Mouse (Mus musculus): ENCODE data around the gene Lhpp. TPM values are rescaled to one million over a fixed set of nuclear protein-coding genes. Genes with fewer than 3 reads are reported as not detected.

The Lhpp gene
- polyA plus RNA-seq, 1 experiment from 2014 or later, result 12.7 TPM

DNA sequence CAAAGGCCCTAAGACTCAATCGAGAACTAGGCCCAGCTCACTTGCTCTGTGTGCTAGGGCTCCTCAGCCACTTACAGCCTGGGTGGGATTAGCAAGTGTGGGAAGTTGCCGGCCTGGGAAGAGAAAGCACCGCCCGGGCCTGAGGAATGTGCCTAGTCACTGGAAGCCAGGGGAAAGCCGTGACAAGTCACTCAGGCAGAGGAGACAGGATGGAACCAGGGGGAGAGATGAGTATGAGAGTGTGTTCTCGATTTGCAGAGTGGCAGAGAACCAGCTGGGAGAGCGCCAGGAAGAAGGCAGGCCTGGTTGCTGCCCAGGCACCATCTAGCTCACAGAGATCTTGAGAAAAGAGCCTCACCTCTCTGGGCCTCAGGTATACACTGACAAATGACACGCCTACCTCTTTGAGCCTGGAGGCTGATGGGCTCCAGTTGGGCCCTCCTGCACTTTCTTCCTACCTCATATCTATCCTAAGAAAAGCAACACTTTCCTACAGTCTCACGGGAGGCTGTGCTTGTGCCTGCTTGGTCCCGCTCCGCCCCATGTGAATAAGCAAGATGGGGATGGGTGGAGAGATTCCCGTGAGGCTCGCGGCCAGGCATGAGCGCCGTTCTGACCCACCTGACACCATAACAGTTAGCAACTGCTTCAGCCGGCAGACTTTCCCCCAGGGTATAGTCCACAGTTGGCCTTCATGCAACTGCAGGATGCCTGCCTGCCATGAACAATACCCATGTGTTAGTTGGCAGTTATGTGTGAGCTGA is 125.8 kb downstream of the Lhpp start:
- peak overlapping the region; percentile 57; the same call in 1 of the 2 replicates for H3K9ac ChIP-seq (ENCODE audit: low read length)
- peak; percentile 45; the same call in 1 of the 2 replicates for ATAC-seq (ENCODE audit: insufficient read depth, low FRiP score)

GRCm38 (mm10) chr7:132738844-132739243 is 128.4 kb downstream of the Lhpp start:
- no peak overlapping the region for H3K4me2 ChIP-seq (ENCODE audit: low read depth, low read length)
- WGBS, result 87% methylated on average over 6 of the region's 6 CpGs
- no peak overlapping the region for H3K9ac ChIP-seq (ENCODE audit: low read length)
- H3K9me3 ChIP-seq (replicated peaks; ENCODE audit: control insufficient read depth, low read length), result no peaks in the 10 kb centered on the region
- ATAC-seq (ENCODE audit: insufficient read depth, low FRiP score), result no peak
- H3K36me3 ChIP-seq (ENCODE audit: control insufficient read depth, insufficient read depth, low read length), result 0 out of 2 replicates have a peak, but pooled peaks cover 3% of the 10 kb centered on the region
- H3K27ac ChIP-seq (ENCODE audit: low read length), result no peak overlapping the region
- H3K4me1 ChIP-seq (ENCODE audit: control insufficient read depth, insufficient read depth, low read length), result peaks cover 17% of the 10 kb centered on the region
- no peak overlapping the region for H3K4me3 ChIP-seq (replicated peaks; ENCODE audit: low read length)
- H3K27me3 ChIP-seq (ENCODE audit: control insufficient read depth, insufficient read depth, low read length), result no peaks in the 10 kb centered on the region

More for the DNA sequence above, 125.8 kb downstream of the Lhpp start:
- Histone ChIP-seq H3K4me3 (replicated peaks; ENCODE audit: low read length) (no peak overlapping the region), H3K27me3 (ENCODE audit: control insufficient read depth, insufficient read depth, low read length) (no peaks in the 10 kb centered on the region), H3K36me3 (ENCODE audit: control insufficient read depth, insufficient read depth, low read length) (0 out of 2 replicates have a peak, but pooled peaks cover 3% of the 10 kb centered on the region), H3K4me1 (ENCODE audit: control insufficient read depth, insufficient read depth, low read length) (peaks cover 17% of the 10 kb centered on the region), H3K9me3 (replicated peaks; ENCODE audit: control insufficient read depth, low read length) (no peaks in the 10 kb centered on the region), H3K27ac (ENCODE audit: low read length) (peak overlapping the region; percentile 73), H3K4me2 (ENCODE audit: low read depth, low read length) (no peak overlapping the region)
- 56% methylated on average over 17 of the region's 17 CpGs for WGBS

GRCm38 (mm10) chr7:132739829-132740228 is 129.4 kb downstream of the Lhpp start:
- Histone ChIP-seq H3K9ac (ENCODE audit: low read length) (no peak overlapping the region), H3K4me1 (ENCODE audit: control insufficient read depth, insufficient read depth, low read length) (peaks cover 17% of the 10 kb centered on the region), H3K27me3 (ENCODE audit: control insufficient read depth, insufficient read depth, low read length) (no peaks in the 10 kb centered on the region), H3K36me3 (ENCODE audit: control insufficient read depth, insufficient read depth, low read length) (0 out of 2 replicates have a peak, but pooled peaks cover 3% of the 10 kb centered on the region), H3K27ac (ENCODE audit: low read length) (no peak overlapping the region), H3K4me2 (ENCODE audit: low read depth, low read length) (no peak overlapping the region), H3K9me3 (replicated peaks; ENCODE audit: control insufficient read depth, low read length) (no peaks in the 10 kb centered on the region), H3K4me3 (replicated peaks; ENCODE audit: low read length) (no peak overlapping the region)
- no peak for ATAC-seq (ENCODE audit: insufficient read depth, low FRiP score)
- WGBS, result 65% methylated on average over 6 of the region's 6 CpGs

- 0 out of 2 replicates have a peak, but pooled peaks cover 3% of the 10 kb centered on the region for H3K36me3 ChIP-seq (ENCODE audit: control insufficient read depth, insufficient read depth, low read length)
- 91% methylated on average over 5 of the region's 5 CpGs for WGBS
- no peak overlapping the region for H3K4me3 ChIP-seq (replicated peaks; ENCODE audit: low read length)
- H3K27me3 ChIP-seq (ENCODE audit: control insufficient read depth, insufficient read depth, low read length), result no peaks in the 10 kb centered on the region
- H3K4me1 ChIP-seq (ENCODE audit: control insufficient read depth, insufficient read depth, low read length), result no peaks in the 10 kb centered on the region
- no peak overlapping the region for H3K9ac ChIP-seq (ENCODE audit: low read length)
- H3K27ac ChIP-seq (ENCODE audit: low read length), result no peak overlapping the region
- no peaks in the 10 kb centered on the region for H3K9me3 ChIP-seq (replicated peaks; ENCODE audit: control insufficient read depth, low read length)
- no peak for ATAC-seq (ENCODE audit: insufficient read depth, low FRiP score)
- H3K4me2 ChIP-seq (ENCODE audit: low read depth, low read length), result no peak overlapping the region
Observed at GRCm38 (mm10) chr7:132742912-132743311, 132.5 kb downstream of the Lhpp start.

GRCm38 (mm10) chr7:132747096-132747495 is 136.7 kb downstream of the Lhpp start:
- Histone ChIP-seq H3K27ac (ENCODE audit: low read length) (no peak overlapping the region), H3K9ac (ENCODE audit: low read length) (no peak overlapping the region), H3K9me3 (replicated peaks; ENCODE audit: control insufficient read depth, low read length) (no peaks in the 10 kb centered on the region), H3K4me1 (ENCODE audit: control insufficient read depth, insufficient read depth, low read length) (peaks cover 5% of the 10 kb centered on the region), H3K36me3 (ENCODE audit: control insufficient read depth, insufficient read depth, low read length) (no peaks in the 10 kb centered on the region), H3K4me3 (replicated peaks; ENCODE audit: low read length) (no peak overlapping the region), H3K4me2 (ENCODE audit: low read depth, low read length) (no peak overlapping the region), H3K27me3 (ENCODE audit: control insufficient read depth, insufficient read depth, low read length) (no peaks in the 10 kb centered on the region)
- 65% methylated on average over 6 of the region's 6 CpGs for WGBS
- ATAC-seq (ENCODE audit: insufficient read depth, low FRiP score), result no peak

- Histone ChIP-seq H3K27ac (ENCODE audit: low read length) (peak overlapping the region; percentile 21; the same call in 1 of the 2 replicates), H3K4me3 (replicated peaks; ENCODE audit: low read length) (no peak overlapping the region), H3K9me3 (replicated peaks; ENCODE audit: control insufficient read depth, low read length) (no peaks in the 10 kb centered on the region), H3K27me3 (ENCODE audit: control insufficient read depth, insufficient read depth, low read length) (no peaks in the 10 kb centered on the region), H3K9ac (ENCODE audit: low read length) (0 out of 2 replicates have a peak overlapping the region, but pooled peaks have one; percentile 22), H3K4me2 (ENCODE audit: low read depth, low read length) (no peak overlapping the region), H3K4me1 (ENCODE audit: control insufficient read depth, insufficient read depth, low read length) (peaks cover 5% of the 10 kb centered on the region), H3K36me3 (ENCODE audit: control insufficient read depth, insufficient read depth, low read length) (no peaks in the 10 kb centered on the region)
- 58% methylated on average over 3 of the region's 3 CpGs for WGBS
- ATAC-seq (ENCODE audit: insufficient read depth, low FRiP score), result 0 out of 2 replicates have a peak, but pooled peaks have one; percentile 10
Observed at GRCm38 (mm10) chr7:132748076-132748769, 137.8 kb downstream of the Lhpp start.

DNA sequence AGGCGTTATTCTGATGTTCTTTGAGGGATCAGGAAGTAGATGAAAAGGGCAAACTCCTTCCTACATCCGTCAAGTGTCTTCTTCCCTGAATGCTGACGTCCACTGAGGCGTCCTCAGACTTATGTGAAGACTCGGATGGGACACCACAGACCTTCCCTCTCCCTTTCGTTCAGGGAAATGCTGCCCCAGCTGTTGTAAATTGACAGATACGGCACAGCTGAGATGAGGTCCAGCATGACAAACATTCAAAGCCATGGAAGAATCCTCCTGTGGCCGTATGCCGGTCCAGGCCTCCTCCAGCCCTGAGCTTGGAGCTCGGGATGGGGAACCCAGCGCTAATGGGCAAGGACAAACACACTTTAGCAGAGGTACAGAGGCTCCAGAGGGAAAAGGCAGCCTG is 139.1 kb downstream of the Lhpp start:
- Histone ChIP-seq H3K27ac (ENCODE audit: low read length) (no peak overlapping the region), H3K4me1 (ENCODE audit: control insufficient read depth, insufficient read depth, low read length) (peaks cover 16% of the 10 kb centered on the region), H3K27me3 (ENCODE audit: control insufficient read depth, insufficient read depth, low read length) (no peaks in the 10 kb centered on the region), H3K4me2 (ENCODE audit: low read depth, low read length) (no peak overlapping the region), H3K9me3 (replicated peaks; ENCODE audit: control insufficient read depth, low read length) (no peaks in the 10 kb centered on the region), H3K4me3 (replicated peaks; ENCODE audit: low read length) (no peak overlapping the region), H3K9ac (ENCODE audit: low read length) (no peak overlapping the region), H3K36me3 (ENCODE audit: control insufficient read depth, insufficient read depth, low read length) (no peaks in the 10 kb centered on the region)
- WGBS, result 87% methylated on average over 11 of the region's 11 CpGs
- ATAC-seq (ENCODE audit: insufficient read depth, low FRiP score), result no peak

GRCm38 (mm10) chr7:132751716-132752115 is 141.3 kb downstream of the Lhpp start:
- Histone ChIP-seq H3K4me3 (replicated peaks; ENCODE audit: low read length) (no peak overlapping the region), H3K27ac (ENCODE audit: low read length) (no peak overlapping the region), H3K4me2 (ENCODE audit: low read depth, low read length) (no peak overlapping the region), H3K9ac (ENCODE audit: low read length) (no peak overlapping the region), H3K36me3 (ENCODE audit: control insufficient read depth, insufficient read depth, low read length) (no peaks in the 10 kb centered on the region), H3K27me3 (ENCODE audit: control insufficient read depth, insufficient read depth, low read length) (no peaks in the 10 kb centered on the region), H3K4me1 (ENCODE audit: control insufficient read depth, insufficient read depth, low read length) (peaks cover 21% of the 10 kb centered on the region), H3K9me3 (replicated peaks; ENCODE audit: control insufficient read depth, low read length) (no peaks in the 10 kb centered on the region)
- 46% methylated on average over 2 of the region's 2 CpGs for WGBS
- ATAC-seq (ENCODE audit: insufficient read depth, low FRiP score), result no peak

Data from stomach, embryonic 16.5 days (tissue).